Mouse (Mus musculus): ENCODE results near the gene Gpr160. TPM values are rescaled to one million over a fixed set of nuclear protein-coding genes. Genes with fewer than 3 reads are reported as not detected.

Gpr160 gene
- polyA plus RNA-seq, 1 experiment from 2014 or later, result 1.7 TPM

DNA sequence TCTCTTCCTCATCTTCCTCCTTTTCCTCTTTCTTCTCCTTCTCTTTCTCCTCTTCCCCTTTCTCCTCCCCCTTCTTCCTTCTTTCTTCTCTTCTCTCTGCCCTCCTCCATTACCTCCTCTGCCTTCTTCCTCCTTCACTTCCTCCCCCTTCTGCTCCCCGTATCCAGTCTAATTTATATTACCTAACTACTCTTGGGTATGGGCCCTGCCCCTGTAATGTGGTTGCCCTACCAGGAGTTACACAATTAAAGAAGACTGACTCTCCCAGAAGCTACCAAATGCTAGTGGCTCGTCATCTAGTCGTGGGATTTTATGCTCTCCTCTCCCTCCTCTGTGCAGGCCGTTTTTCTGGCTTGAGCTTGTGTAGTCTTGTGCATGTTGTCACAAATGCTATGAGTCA lies 5.0 kb downstream of the Gpr160 start:
- H3K27me3 ChIP-seq, result peaks cover 19% of the 10 kb centered on the region
- H3K9me3 ChIP-seq, result no peaks in the 10 kb centered on the region
- ATAC-seq (ENCODE audit: low read depth), result no peak
- no peaks in the 10 kb centered on the region for H3K36me3 ChIP-seq
- 85% methylated on average over 4 of the region's 4 CpGs for WGBS
- H3K27ac ChIP-seq (replicated peaks), result no peak overlapping the region
- H3K9ac ChIP-seq, result no peak overlapping the region
- H3K4me2 ChIP-seq, result no peak overlapping the region
- H3K4me1 ChIP-seq (replicated peaks), result peaks cover 7% of the 10 kb centered on the region; the same call in 1 of the 2 replicates
- H3K4me3 ChIP-seq, result no peak overlapping the region

DNA sequence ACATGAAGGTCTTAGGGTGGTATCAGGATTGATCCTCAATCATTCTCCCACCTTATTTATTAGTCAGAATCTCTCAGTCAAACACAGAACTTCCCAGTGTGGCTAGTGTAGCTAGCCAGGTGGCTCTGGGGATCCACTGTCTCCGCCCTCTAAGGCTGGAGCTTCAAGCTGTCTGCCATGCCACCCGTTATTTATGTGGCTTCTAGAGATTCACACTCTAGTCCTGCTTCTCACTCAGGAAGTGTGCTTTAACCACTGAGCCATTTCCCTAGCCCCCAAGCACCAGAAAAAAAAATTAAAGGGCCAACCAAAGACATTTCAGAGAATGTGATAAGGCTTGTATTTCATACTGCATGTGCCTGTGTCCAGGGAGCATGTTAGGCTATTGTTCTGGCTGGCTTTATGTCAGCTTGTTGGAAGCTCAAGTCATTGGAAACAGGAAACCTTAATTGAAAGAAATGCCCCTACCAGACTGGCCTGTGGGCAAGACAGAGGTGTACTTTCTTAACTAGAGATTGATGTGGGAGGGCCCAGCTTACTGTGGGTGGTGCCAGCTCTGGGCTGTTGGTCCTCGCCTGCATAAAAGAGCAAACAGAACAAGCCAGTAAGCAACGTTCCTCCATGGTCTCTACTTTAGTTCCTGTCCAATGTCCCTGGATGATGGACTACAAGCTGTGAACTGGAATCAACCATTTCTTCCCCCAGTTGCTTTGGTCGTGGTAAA lies 8.1 kb downstream of the Gpr160 start:
- no peak for ATAC-seq (ENCODE audit: low read depth)
- Histone ChIP-seq H3K27me3 (no peaks in the 10 kb centered on the region), H3K27ac (replicated peaks) (no peak overlapping the region), H3K9ac (no peak overlapping the region), H3K9me3 (no peaks in the 10 kb centered on the region), H3K4me2 (no peak overlapping the region), H3K36me3 (no peaks in the 10 kb centered on the region), H3K4me3 (no peak overlapping the region), H3K4me1 (replicated peaks) (no peaks in the 10 kb centered on the region)
- 71% methylated on average over 5 of the region's 5 CpGs for WGBS

DNA sequence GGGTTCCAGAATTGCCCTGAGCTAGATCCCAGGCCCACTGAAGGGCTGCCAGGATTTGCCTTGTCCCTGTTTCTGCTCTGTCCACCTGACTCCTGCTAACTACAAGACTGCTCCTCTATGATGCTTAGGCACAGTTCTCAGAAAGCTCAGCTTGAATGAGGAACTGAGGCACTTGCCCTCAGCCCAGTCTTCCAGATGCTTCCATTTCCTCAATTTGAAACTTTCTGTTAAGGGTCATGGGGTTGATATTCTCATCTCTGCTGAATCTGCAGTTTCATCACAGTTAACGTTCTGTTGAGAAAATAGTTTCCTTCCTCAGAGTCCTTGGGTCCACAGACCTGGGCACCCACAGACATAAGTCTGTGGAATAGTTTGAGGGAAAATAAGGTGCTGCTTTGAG lies 8.9 kb downstream of the Gpr160 start:
- Histone ChIP-seq H3K4me1 (replicated peaks) (no peaks in the 10 kb centered on the region), H3K9ac (no peak overlapping the region), H3K4me2 (no peak overlapping the region), H3K4me3 (no peak overlapping the region), H3K9me3 (no peaks in the 10 kb centered on the region), H3K27ac (replicated peaks) (no peak overlapping the region), H3K27me3 (no peaks in the 10 kb centered on the region), H3K36me3 (no peaks in the 10 kb centered on the region)
- WGBS, result 81% methylated on average over 1 of the region's 1 CpGs
- ATAC-seq (ENCODE audit: low read depth), result no peak

DNA sequence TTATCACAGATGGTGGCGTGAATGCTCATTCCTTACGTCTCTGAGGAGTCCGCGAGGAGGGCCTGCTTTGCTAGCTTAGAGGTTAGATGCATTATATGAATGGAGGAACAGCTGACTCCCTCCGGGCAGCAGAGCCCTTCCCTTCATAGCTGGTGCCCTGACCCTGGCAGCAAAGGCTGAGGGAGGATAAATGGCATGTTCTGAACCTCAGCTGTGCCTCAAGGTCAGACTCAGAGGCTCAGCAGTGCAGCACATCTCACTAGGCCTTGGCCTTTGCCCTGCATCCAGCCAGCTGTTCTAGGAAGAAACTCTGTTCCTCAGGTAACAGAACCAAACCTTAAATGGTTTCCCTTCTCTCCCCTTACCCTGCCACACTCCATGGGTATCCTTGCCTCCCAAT lies 12.4 kb downstream of the Gpr160 start:
- Histone ChIP-seq H3K4me2 (no peak overlapping the region), H3K4me1 (replicated peaks) (no peaks in the 10 kb centered on the region), H3K4me3 (no peak overlapping the region), H3K27ac (replicated peaks) (no peak overlapping the region), H3K9ac (no peak overlapping the region), H3K9me3 (no peaks in the 10 kb centered on the region), H3K27me3 (no peaks in the 10 kb centered on the region), H3K36me3 (no peaks in the 10 kb centered on the region)
- ATAC-seq (ENCODE audit: low read depth), result no peak
- 75% methylated on average over 5 of the region's 5 CpGs for WGBS

DNA sequence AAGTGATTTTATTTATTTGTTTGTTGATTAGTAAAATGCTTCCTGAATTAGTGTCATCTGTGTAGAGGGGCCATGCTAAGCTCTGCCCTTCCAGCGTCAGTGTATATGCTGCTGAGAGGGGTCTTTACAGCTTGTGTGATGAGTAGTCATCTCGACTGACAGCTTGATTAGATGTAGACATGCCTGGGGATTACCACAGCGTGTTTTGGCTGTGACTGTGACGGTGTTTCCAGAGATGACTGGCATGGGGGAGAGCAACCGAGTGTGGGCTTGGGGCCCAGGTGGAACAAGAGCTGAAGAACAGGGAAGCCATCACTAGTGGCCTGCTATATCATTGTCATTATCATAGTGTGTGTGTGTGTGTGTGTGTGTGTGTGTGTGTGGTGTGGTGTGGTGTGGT lies 12.9 kb downstream of the Gpr160 start:
- 84% methylated on average over 5 of the region's 5 CpGs for WGBS
- Histone ChIP-seq H3K4me1 (replicated peaks) (no peaks in the 10 kb centered on the region), H3K9ac (no peak overlapping the region), H3K9me3 (no peaks in the 10 kb centered on the region), H3K27me3 (no peaks in the 10 kb centered on the region), H3K4me3 (no peak overlapping the region), H3K36me3 (no peaks in the 10 kb centered on the region), H3K27ac (replicated peaks) (no peak overlapping the region), H3K4me2 (no peak overlapping the region)
- ATAC-seq (ENCODE audit: low read depth), result no peak

DNA sequence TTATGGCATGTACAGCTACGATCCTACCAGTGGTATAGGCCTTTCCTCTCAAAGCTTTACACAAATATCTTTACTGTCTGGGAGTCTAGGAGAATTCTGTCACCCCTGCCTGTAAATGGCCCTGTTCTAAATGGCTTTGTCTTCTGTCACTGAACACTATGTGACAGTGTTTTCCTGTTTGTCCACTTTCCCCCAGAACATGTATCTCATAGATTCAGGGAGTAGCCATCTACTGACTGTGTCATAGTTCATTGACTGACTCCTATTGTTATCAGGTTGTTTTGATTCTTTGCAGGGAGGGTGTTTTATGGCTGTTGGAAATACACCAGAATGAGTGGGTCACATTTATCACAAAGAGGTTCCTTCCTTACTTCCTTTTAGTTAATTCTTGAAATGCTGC lies 14.2 kb downstream of the Gpr160 start:
- no peak overlapping the region for H3K4me3 ChIP-seq
- no peaks in the 10 kb centered on the region for H3K9me3 ChIP-seq
- no peaks in the 10 kb centered on the region for H3K36me3 ChIP-seq
- no peaks in the 10 kb centered on the region for H3K27me3 ChIP-seq
- no peaks in the 10 kb centered on the region for H3K4me1 ChIP-seq (replicated peaks)
- H3K4me2 ChIP-seq, result no peak overlapping the region
- no peak overlapping the region for H3K9ac ChIP-seq
- no peak overlapping the region for H3K27ac ChIP-seq (replicated peaks)
- WGBS, result 81% methylated on average over 1 of the region's 1 CpGs
- no peak for ATAC-seq (ENCODE audit: low read depth)

DNA sequence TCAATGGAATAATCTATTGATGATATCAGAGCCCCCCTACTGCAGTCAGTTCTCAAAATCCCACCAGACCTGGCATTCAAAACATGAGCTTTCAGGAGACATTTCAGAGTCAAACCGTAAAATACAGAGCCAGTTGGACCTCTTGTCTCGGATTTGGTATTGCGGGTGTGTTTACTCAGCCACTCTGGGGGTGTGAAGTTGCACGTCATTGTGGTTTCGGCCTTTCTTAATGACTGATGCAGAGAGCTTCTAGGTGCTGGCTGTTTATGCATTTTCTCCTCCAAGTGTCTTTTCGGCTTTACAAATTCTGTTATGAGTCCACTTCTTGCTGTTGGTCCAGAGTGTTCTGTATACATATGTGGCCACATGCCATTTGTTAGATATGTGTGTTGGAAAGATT lies 21.0 kb downstream of the Gpr160 start:
- no peak overlapping the region for H3K4me2 ChIP-seq
- WGBS, result 91% methylated on average over 6 of the region's 6 CpGs
- H3K36me3 ChIP-seq, result no peaks in the 10 kb centered on the region
- H3K4me1 ChIP-seq (replicated peaks), result no peaks in the 10 kb centered on the region
- no peak overlapping the region for H3K4me3 ChIP-seq
- no peak for ATAC-seq (ENCODE audit: low read depth)
- no peaks in the 10 kb centered on the region for H3K9me3 ChIP-seq
- no peaks in the 10 kb centered on the region for H3K27me3 ChIP-seq
- no peak overlapping the region for H3K9ac ChIP-seq
- no peak overlapping the region for H3K27ac ChIP-seq (replicated peaks)

DNA sequence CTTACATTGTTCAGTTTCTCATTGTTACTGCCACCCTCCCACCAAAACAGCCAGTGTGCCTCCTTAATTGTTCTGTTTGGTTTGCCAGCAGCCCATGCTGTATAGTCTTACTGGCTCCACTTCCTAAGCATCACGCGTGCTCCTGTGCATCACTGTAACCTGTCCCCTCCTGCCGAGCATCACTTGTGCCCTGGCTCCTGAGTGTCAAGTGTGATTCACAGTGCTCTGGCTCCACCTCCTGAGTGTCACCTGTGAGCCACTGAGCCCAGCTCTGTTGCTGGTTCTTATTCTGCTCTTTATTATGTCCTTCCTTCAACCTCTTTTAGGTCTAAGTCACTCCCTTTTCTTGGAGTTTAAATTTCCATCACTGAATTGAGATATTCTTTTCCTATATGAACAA lies 31.7 kb downstream of the Gpr160 start:
- H3K4me1 ChIP-seq (replicated peaks), result no peaks in the 10 kb centered on the region
- ATAC-seq (ENCODE audit: low read depth), result no peak
- 82% methylated on average over 3 of the region's 3 CpGs for WGBS
- H3K27ac ChIP-seq (replicated peaks), result no peak overlapping the region
- no peaks in the 10 kb centered on the region for H3K9me3 ChIP-seq
- H3K9ac ChIP-seq, result no peak overlapping the region
- no peak overlapping the region for H3K4me3 ChIP-seq
- no peaks in the 10 kb centered on the region for H3K27me3 ChIP-seq
- H3K36me3 ChIP-seq, result no peaks in the 10 kb centered on the region
- H3K4me2 ChIP-seq, result no peak overlapping the region

DNA sequence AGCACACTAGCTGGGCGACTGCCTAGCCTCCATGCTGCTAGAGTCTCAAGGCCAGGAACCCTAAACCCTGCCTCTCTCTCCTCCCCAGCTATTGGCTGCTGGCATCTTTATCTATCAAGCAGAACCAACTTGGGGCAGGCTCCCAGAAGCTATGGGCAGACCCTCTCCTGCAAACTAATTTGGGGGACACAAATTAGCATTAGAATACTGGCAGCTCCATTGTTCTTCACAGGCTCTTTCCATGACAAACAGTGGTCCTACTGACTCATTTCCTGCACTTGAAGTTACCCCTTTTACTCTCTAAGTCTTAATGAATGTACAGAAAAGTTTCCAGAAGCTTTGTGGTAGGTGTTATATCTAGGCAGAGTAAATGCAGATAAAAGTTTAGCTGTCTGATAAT lies 33.3 kb downstream of the Gpr160 start:
- Histone ChIP-seq H3K9ac (no peak overlapping the region), H3K4me3 (no peak overlapping the region), H3K36me3 (0 out of 2 replicates have a peak, but pooled peaks cover 7% of the 10 kb centered on the region), H3K27ac (replicated peaks) (no peak overlapping the region), H3K27me3 (no peaks in the 10 kb centered on the region), H3K4me1 (replicated peaks) (no peaks in the 10 kb centered on the region), H3K4me2 (no peak overlapping the region), H3K9me3 (no peaks in the 10 kb centered on the region)
- no peak for ATAC-seq (ENCODE audit: low read depth)
- WGBS, result 19% methylated on average over 1 of the region's 1 CpGs

DNA sequence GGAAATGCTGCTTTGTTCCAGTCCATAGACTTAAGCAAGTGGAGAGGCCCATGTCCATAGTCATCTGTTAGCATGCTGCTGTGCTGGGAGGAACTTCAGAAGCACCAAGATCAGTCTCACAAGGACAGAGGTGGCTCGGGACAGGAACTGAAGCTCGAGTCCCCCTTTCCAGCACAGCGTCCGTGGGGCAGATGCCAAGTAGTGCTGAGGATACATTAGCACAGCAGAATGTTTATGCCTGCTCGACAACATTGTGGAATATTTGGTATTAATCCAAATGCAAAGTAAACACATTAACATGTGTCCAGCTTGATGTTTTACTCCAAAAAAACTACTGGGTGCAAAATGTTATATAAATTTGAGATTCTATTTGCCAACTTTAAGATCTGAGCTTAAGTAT lies 41.0 kb downstream of the Gpr160 start:
- ATAC-seq (ENCODE audit: low read depth), result no peak
- H3K4me2 ChIP-seq, result no peak overlapping the region

DNA sequence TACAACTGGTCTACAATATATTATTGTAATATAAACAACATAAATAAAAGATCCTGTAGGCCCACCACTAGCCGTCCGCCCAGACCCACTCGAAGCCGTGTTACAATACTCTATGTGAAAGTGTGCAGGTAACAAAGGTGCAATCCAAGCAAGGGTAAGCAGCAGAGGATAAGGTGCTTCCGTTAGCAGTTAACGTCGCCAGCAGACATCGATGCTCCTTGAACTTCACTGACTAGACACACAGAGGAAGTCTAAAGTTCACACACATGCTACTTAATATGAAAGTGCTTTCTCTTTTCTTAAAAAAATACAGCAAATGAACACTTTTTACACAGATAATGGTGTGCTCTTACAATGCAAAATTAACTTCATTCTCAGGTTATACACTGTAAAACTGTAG lies 43.7 kb downstream of the Gpr160 start:
- Histone ChIP-seq H3K9ac (no peak overlapping the region), H3K27me3 (no peaks in the 10 kb centered on the region), H3K36me3 (peaks cover 52% of the 10 kb centered on the region), H3K9me3 (no peaks in the 10 kb centered on the region), H3K4me3 (no peak overlapping the region), H3K4me1 (replicated peaks) (no peaks in the 10 kb centered on the region), H3K27ac (replicated peaks) (no peak overlapping the region), H3K4me2 (no peak overlapping the region)
- ATAC-seq (ENCODE audit: low read depth), result no peak
- WGBS, result 91% methylated on average over 8 of the region's 8 CpGs

More for the DNA sequence above, 41.0 kb downstream of the Gpr160 start:
- H3K36me3 ChIP-seq, result peaks cover 48% of the 10 kb centered on the region
- H3K27me3 ChIP-seq, result no peaks in the 10 kb centered on the region
- WGBS, result 88% methylated on average over 5 of the region's 5 CpGs
- no peaks in the 10 kb centered on the region for H3K4me1 ChIP-seq (replicated peaks)
- no peak overlapping the region for H3K4me3 ChIP-seq
- H3K9ac ChIP-seq, result no peak overlapping the region
- H3K9me3 ChIP-seq, result no peaks in the 10 kb centered on the region
- H3K27ac ChIP-seq (replicated peaks), result no peak overlapping the region

DNA sequence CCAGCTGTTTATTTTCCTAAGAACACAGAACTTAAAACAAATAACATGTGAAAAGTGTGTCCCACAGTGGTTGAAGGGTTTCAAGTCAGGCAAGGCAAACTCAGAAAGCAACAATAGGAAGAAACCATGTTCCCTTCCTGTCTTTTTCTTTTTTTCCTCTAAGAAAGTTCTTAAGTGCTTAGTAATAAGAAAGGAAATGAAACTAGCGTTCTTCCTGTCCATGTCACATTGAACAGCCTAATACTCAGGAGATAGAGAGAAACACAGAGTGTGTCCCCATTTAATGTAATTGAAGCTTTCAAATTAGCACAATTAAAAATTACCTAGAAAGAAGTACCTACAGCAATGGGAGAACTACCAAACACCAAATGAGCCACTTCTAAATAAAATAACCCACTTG lies 48.9 kb downstream of the Gpr160 start:
- WGBS, result 92% methylated on average over 1 of the region's 1 CpGs
- ATAC-seq (ENCODE audit: low read depth), result no peak
- no peak overlapping the region for H3K9ac ChIP-seq
- no peak overlapping the region for H3K27ac ChIP-seq (replicated peaks)
- no peaks in the 10 kb centered on the region for H3K27me3 ChIP-seq
- no peak overlapping the region for H3K4me3 ChIP-seq
- H3K9me3 ChIP-seq, result no peaks in the 10 kb centered on the region
- peaks cover 67% of the 10 kb centered on the region for H3K36me3 ChIP-seq
- no peaks in the 10 kb centered on the region for H3K4me1 ChIP-seq (replicated peaks)
- no peak overlapping the region for H3K4me2 ChIP-seq

DNA sequence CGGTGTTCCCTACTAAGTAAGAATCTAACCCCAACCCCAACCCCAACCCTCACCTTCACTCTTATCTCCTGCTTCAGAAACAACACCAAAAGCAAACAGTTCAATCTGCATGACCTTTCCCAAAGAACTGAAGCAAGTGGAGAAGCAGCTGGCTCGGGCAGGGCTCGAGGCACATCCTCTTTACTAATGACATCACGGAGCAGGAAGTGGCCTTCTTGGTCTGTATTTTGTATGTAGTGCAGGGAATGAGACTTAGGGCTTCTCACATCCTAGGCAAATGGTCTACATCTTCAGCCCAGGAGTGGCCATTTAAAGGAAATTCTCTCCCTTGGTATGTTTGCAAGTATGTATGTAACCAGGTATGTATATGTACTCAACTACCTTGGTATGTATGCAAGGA lies 61.4 kb downstream of the Gpr160 start:
- Histone ChIP-seq H3K4me1 (replicated peaks) (no peaks in the 10 kb centered on the region), H3K9me3 (no peaks in the 10 kb centered on the region), H3K4me3 (no peak overlapping the region), H3K27me3 (no peaks in the 10 kb centered on the region), H3K9ac (no peak overlapping the region), H3K27ac (replicated peaks) (no peak overlapping the region), H3K36me3 (peaks cover 60% of the 10 kb centered on the region), H3K4me2 (no peak overlapping the region)
- 86% methylated on average over 4 of the region's 4 CpGs for WGBS
- ATAC-seq (ENCODE audit: low read depth), result no peak
